Mouse (Mus musculus): ENCODE measurements around the gene Bhlha9.

GRCm38 (mm10) chr11:76644257-76644656 lies 28.0 kb upstream of the Bhlha9 start:
- TF ChIP-seq CTCF (IDR thresholded peaks at IDR 0.05; ENCODE audit: extremely low read depth, insufficient read length, insufficient replicate concordance, low read depth, low read length) (no peak), POLR2A (IDR thresholded peaks at IDR 0.05; ENCODE audit: low read depth, low read length) (no peak)
